Mouse (Mus musculus) CD4-positive, CD25-positive, alpha-beta regulatory T cell, adult 4 months (primary cell): Measurements from ENCODE around the gene Cyth2. TPM values are rescaled to one million over a fixed set of nuclear protein-coding genes. Genes with fewer than 3 reads are reported as not detected.

ENCODE experiments used
- ATAC-seq: one replicate; pipeline ENCODE4 v1.8.0; 2017
- polyA plus RNA-seq, 2 experiments: library from polyadenylated mRNA; unstranded; fragments of 100-300 nt; shearing (Covaris generic); gene quantifications; one replicate each; pipeline ENCODE4 v1.2.1; 2017

The Cyth2 gene
- polyA plus RNA-seq, 2 experiments from 2014 or later: 20.8 to 21.4 TPM

DNA sequence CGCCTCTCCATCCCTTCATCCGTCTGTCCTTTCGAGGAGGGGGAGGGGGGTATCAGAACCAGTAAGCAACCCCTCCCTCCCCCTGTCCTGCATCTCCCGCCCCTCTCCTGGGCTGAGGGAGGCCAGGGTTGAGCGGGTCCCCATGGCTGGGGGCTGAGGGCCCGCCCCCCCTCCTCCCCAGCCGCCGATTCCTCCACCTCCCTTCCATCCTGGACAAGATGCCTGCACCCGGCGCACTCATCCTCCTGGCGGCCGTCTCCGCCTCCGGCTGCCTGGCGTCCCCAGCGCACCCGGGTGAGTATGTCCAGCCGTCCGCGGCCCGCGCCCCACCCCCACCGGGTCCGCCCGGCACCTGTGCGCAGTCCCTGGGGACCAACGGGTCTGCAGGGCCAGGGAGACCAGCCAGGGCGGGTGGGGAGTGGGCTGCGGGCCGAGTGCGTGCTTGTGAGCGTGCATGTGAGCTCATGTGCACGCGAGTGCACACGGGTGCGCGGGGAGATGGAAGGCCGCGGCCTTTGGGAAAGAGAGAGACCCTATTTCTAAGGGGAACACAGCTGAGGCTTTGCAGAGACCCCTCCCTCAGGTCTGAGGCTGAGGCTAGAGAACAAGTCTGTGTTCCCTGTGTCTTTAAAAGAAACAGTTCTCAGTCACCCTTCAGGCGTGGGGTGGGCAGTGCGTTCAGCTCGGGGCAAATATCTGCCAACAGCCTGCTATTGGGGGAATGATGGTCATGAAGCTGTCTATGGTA is 28.8 kb downstream of the Cyth2 start:
- ATAC-seq: no peak

DNA sequence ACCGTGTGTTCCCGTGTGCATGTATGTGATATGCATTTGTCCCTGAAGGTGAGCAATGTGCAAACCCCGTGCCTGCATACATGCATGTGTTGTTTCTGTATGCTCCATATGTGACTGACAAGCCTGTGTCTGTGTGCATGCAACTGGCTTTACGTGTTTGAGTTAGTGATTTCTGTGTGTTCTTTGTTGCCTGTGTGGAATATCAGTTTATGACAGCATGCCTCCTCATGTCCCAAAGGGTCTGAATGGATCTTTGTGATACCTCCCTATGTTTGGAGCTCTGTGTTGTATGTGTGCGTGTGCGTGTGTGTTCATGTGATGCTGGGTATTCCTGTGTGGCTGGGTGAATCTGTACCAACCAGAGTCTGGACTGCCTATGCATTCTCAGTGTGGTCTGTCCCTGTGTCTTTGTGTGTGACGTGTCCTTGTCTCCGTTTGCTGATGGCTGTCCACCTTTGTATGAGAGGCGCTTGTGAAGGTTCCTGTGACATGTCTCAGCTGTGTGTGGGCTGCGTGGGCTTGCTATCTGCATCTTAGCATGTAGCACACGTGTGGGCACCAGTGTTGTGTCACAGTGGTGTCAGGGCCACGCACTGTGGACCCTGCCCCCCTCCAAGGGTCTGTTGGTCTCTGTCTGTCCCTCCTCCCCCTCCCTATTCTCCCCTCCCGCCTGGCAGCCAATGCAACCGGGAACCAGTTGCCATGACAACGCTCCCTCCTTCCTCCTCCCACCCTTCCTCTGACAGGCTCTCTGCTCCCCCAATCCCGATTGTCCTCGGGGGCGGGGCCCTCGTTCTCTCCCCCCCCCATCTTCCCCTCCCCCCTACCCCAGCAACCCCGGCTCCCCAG is 29.6 kb downstream of the Cyth2 start, which contains the start of gene Sult2b1:
Sult2b1 (minus strand) TSS at position 146 of the 849 bp plus-strand sequence.
- ATAC-seq: no peak

DNA sequence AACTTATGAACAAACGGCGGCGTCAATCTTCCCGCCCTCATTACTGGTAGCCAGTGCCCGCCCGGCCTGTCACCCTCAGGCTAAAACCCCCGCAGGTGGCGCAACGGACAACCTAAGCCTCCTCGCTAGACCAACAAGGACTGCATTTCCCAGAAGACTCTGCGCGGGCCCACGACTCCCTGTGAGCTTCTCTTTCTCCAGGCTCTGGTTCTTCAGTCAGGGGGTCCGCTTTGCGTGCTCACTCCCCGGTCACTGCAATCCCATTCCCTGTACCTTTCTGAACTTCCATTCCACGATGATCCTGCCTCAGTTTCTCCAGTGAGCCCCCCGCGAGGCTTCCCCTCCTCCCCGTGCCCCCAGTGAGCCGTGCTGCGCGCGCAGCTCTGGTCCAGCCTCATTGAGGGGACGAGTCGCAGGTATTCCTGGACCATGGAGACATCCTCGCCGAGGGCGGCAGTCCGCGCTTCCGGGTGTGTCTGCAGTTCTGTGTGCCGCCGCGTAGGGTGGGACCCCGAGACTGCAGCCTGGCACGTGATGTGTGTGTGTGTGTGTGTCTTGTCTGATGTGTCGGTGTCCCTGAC is 30.8 kb downstream of the Cyth2 start, which contains the start of gene Lmtk3:
Lmtk3 (plus strand) TSS at position 228 of the 581 bp plus-strand sequence.
- ATAC-seq: no peak

DNA sequence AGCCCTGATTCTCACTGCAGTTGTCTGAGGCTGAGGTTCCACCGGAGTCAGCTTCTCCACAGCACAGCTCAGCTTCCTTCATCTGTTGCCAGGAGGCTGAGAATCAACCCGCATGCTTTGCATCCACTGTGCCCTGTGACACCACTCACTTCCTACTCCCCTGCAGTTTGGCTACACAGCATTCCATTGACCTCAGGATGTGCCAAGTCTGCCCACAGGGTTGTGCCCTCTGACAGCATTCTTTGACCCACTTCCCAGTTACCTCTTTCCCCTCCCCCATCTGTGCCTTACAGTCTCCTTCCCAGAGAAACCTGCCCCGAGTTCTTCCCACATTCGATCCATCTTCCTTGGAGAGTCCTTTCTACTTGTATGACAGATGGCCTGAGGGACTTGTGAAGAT is 32.1 kb downstream of the Cyth2 start:
- no peak for ATAC-seq

DNA sequence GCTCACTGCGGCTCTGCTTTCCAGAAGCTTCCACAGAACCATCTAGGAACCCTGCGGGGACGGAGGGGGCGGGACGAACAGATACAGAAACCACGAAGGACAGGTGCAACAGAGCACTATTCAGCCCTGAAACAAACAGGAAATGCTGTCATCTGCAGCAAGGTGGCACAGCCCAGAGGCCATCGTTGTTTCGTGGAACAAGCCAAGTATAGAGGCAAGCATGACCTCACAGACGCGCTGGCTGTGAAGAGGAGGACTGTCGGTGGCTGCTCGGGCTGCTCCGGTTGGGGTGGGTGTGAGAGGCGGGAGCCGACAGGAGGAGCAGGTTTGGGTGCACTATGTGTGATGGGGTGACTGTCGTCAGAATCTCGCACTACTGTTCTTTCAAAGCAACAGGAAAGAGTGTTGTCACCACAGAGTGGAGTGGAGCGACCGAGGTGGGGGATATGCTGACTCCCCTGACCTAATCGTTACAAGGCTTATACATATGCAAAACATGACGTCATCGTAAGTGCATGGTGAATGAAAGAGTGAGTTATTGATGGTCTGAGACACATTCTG is 35.2 kb downstream of the Cyth2 start:
- peak; percentile 90 for ATAC-seq

DNA sequence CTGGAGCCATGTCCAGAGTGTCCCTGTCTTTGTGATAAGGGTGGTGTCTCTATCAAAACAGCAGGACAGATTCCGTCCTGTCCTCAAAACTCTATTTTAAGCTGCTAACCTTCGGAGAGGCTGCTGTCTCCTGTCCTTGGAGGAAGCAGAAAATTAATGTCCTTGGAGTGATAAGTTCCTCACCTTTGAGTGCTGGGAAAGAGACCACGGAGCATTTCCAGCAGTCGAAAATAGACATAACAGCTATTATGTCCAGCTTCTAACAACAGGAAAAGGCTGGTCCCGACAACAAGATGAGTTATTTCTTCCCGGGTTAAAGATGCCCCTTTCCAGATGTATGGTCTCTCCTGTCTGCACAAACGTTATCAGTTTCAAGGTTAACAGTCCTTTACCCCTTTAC is 39.1 kb downstream of the Cyth2 start:
- ATAC-seq: no peak

DNA sequence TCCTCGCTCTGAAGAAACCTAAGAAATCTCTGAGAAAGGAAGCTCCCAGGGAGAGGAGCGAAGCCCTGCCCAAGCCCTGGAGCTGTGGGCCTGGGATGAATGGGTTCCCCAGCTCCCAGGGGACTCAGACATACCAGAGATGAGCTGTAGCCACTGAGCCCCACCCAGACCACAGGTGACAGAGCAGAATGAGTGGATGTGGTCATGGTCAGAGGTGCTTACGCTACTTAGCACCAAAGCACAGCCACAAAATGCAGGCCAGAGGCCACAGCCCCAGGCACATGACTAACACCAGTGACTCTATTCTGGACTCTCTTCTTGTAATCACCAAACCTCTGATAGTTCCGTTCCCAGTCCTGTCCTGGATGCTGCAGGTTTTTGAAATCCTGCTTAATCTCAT is 43.3 kb downstream of the Cyth2 start:
- ATAC-seq: no peak

DNA sequence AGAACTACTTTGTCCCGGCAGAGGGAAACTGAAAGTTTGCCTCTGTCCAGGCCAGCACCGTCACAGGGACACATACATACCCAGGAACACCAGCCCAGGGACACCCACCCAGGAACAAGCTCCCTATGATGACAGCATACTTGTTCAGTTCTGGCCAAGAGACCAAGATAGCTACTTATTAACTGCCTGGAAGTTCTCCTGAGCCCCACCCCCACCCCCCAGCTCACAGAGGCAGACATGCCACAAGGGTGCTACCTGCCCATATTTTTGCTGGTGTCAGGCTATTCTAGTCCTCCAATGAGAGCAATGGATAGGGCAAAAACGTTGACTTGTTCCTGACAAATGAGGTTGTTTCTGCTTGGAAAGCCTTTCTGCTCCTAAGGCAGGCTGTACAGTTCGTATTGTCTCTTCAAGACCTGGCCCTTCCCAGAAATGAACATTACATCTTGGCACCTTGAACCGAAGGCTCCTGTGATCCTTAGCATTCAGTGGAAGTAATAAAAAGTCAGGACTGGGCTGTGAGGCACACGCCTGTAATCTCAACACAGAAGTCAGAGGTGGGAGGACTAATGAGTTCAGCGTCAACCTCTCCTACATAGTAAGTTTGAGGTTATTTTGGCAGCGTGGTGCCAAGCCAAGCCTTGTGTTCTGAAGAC is 43.8 kb downstream of the Cyth2 start:
- no peak for ATAC-seq

DNA sequence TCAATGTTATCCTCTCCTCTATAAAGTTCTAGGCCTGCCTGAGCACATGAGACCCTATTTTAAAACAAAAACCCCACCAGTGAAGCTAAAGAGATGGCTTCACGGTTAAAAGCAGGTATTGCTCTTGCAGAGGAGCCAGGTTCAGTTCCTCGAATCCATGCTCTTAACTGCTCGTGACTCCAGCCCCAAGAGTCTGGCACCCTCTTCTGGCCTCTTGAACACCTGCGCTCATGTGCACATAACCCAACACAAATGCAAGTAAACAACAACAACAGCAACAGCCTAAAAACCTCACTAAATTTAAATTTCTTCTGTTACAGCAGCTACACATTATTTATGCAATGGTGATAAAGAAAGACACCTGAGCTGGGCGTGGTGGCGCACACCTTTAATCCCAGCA is 46.9 kb downstream of the Cyth2 start:
- ATAC-seq: no peak

DNA sequence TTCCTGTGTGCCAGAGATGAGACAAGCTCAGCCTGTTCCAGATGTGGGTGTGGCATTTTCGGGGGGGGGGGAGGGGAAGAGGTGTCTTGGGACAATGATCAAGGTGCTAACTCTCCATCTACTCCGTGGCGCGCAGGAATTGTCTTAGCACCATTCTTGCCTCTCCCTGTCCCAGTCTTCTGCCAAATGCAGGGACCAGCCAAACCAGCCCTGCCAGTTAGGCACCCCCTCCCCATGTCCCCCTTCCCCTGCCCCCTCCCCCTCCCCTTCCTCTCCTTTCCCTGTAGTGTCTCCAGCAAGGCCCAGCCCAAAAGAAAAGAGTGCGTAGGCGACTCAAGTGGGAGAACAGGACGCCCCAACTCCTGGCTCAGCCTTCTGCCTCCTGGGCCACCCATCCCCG is 47.6 kb downstream of the Cyth2 start:
- no peak for ATAC-seq

DNA sequence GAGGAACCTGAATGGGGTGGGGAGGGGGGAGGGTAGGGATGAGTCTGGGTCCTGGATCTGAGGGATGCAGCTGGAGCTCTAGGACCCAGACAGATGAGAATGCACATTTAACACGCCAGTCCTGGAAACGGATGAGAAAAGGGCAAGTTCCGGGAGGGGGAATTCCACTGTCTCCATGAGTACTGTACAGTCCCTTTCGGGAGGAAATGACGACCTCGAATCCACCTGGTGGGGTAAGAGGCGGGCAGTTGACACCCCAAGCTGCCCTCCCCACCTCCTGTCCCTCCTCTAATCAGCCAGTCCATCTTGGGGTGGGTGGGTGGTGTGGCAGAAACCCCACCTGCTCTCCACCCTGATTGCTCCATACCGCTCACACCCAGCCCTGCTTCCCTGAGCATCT is 48.4 kb downstream of the Cyth2 start:
- peak; percentile 96 for ATAC-seq

DNA sequence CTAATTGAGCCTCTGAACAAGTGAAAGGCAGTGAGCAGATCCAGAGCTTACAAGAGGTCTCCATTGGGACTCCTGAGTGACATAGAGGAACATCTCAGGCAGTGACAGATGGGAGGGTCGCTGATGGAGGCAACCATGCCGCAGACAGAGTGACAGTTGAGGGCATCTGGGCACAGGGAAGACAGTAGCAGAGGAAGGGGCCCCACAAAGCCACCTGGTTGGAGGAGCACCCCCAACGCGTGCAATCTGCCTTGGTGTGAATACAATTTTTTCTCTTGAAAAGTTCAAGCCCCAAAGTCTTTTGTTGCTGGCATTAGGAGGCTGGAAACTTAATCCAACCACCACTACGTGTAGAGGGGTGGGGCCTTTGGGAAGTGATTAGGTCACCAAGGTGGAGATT is 54.2 kb downstream of the Cyth2 start:
- no peak for ATAC-seq

DNA sequence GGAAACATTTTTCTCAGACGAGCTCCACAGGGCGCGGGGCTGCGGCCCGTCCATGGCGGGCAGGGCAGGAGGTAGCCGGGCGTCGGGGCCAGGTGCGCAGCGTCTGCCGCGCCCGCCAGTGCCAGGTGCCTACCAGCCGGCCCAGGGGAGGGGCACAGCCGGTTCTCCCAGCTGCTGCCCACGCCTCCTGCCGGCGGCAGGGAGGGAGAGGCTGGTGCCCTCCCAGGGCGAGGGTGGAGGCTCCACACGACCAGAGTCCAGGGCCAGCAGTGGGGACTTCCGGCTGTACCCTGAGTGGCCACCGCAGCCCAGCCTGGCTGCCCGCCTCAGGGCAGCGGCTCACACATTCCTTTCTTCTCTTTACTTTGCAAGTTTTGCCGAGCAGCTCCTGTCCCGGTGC is 55.0 kb downstream of the Cyth2 start:
- no peak for ATAC-seq

Other genes with a start within 250 kb of the Cyth2 start
- gene Bcat2, start 244.4 kb downstream of the Cyth2 start, polyA plus RNA-seq: 10 to 100 TPM; 46.4 to 77.9 TPM
- not detected for gene Fgf21, start 199.1 kb downstream of the Cyth2 start, polyA plus RNA-seq
- gene Fut1, start 197.3 kb downstream of the Cyth2 start, polyA plus RNA-seq: not detected
- gene Izumo1, start 192.8 kb downstream of the Cyth2 start, polyA plus RNA-seq: not detected
- gene Rasip1, start 187.1 kb downstream of the Cyth2 start, polyA plus RNA-seq: under 1 TPM in 1 of 2 experiments, not detected in 1; 0.20 TPM
- under 1 TPM; 0.32 to 0.40 TPM for gene Mamstr, start 174.6 kb downstream of the Cyth2 start, polyA plus RNA-seq
- not detected for gene Fut2, start 148.2 kb downstream of the Cyth2 start, polyA plus RNA-seq
- not detected for gene Ntn5, start 130.6 kb downstream of the Cyth2 start, polyA plus RNA-seq
- under 1 TPM in 1 of 2 experiments, not detected in 1; 0.30 TPM for gene Sec1, start 120.2 kb downstream of the Cyth2 start, polyA plus RNA-seq
- 1 to 10 TPM; 1.2 to 1.3 TPM for gene Car11, start 114.7 kb downstream of the Cyth2 start, polyA plus RNA-seq
- gene Dbp, start 109.5 kb downstream of the Cyth2 start, polyA plus RNA-seq: 1 to 10 TPM; 7.4 to 8.8 TPM
- gene Rpl18, start 99.1 kb downstream of the Cyth2 start, polyA plus RNA-seq: 1,000 to 10,000 TPM; 2,369 to 2,427 TPM
- gene Sphk2, start 96.6 kb downstream of the Cyth2 start, polyA plus RNA-seq: 10 to 100 TPM; 15.2 to 21.1 TPM
- gene Fam83e, start 93.4 kb downstream of the Cyth2 start, polyA plus RNA-seq: not detected
- gene Spaca4, start 88.8 kb downstream of the Cyth2 start, polyA plus RNA-seq: not detected
- not detected for gene Lmtk3, start 30.8 kb downstream of the Cyth2 start, polyA plus RNA-seq
- 1 to 10 TPM; 3.1 to 5.2 TPM for gene Sult2b1, start 29.9 kb downstream of the Cyth2 start, polyA plus RNA-seq
- gene Kcnj14, start 10.2 kb upstream of the Cyth2 start, polyA plus RNA-seq: not detected
- gene Grwd1, start 16.4 kb upstream of the Cyth2 start, polyA plus RNA-seq: 10 to 100 TPM; 26.2 to 36.3 TPM
- gene Kdelr1, start 58.2 kb upstream of the Cyth2 start, polyA plus RNA-seq: 10 to 100 TPM; 21.2 to 27.0 TPM
- under 1 TPM in 1 of 2 experiments, not detected in 1; 0.23 TPM for gene Grin2d, start 63.8 kb upstream of the Cyth2 start, polyA plus RNA-seq
- gene Syngr4, start 82.1 kb upstream of the Cyth2 start, polyA plus RNA-seq: not detected
- gene Tmem143, start 82.4 kb upstream of the Cyth2 start, polyA plus RNA-seq: 1 to 10 TPM; 5.9 to 8.9 TPM
- gene Emp3, start 106.8 kb upstream of the Cyth2 start, polyA plus RNA-seq: 100 to 1,000 TPM; 575 to 614 TPM
- gene Ccdc114, start 109.5 kb upstream of the Cyth2 start, polyA plus RNA-seq: 1 to 10 TPM; 2.9 to 3.7 TPM
- gene Abcc6, start 215.7 kb upstream of the Cyth2 start, polyA plus RNA-seq: not detected
- gene Nomo1, start 219.1 kb upstream of the Cyth2 start, polyA plus RNA-seq: 10 to 100 TPM; 18.9 to 26.9 TPM